Mouse (Mus musculus) erythroblast, embryonic 14.5 days (primary cell): ENCODE results near the gene Bgn. TPM values are rescaled to one million over a fixed set of nuclear protein-coding genes. Genes with fewer than 3 reads are reported as not detected.
"Not testable (repeated sequence)": the region's sequence is repeated elsewhere in the genome, so short reads cannot be mapped to it uniquely, and the experiment has no call there.

Source experiments
- H3K27me3 ChIP-seq: 2 replicates; pipeline ENCODE4 v1.6.1; 2012; ENCODE audit warnings: inconsistent platforms; ENCODE audit not compliant: control insufficient read depth
- H3K36me3 ChIP-seq: 2 replicates; pipeline ENCODE4 v1.6.1; 2012; ENCODE audit warnings: mild to moderate bottlenecking, inconsistent platforms; ENCODE audit not compliant: control insufficient read depth
- H3K4me1 ChIP-seq: 2 replicates; pipeline ENCODE4 v1.6.1; 2012; ENCODE audit warnings: inconsistent platforms; ENCODE audit not compliant: control insufficient read depth
- H3K4me3 ChIP-seq: replicated peaks from 2 replicates; pipeline ENCODE3; 2012; ENCODE audit warnings: moderate library complexity, mild to moderate bottlenecking, inconsistent platforms
- H3K9me3 ChIP-seq: 2 replicates; pipeline ENCODE4 v1.6.1; 2012; ENCODE audit warnings: low read length, inconsistent platforms, mixed read lengths; ENCODE audit not compliant: control insufficient read depth
- GATA1 ChIP-seq: IDR thresholded peaks from 2 replicates; pipeline ENCODE4 v1.6.1; 2012; ENCODE audit warnings: low read length, inconsistent platforms, mixed read lengths
- TAL1 ChIP-seq: IDR thresholded peaks from 3 replicates; pipeline ENCODE4 v1.6.1; 2012; ENCODE audit warnings: low read length, inconsistent platforms, mixed read lengths
- polyA plus RNA-seq: library from polyadenylated mRNA; stranded (reverse); fragments of >175 nt; gene quantifications from 2 replicates; pipeline ENCODE4 v1.2.3, GENCODE M21; 2012

Gene Bgn
- polyA plus RNA-seq, 1 experiment, result 0.01 TPM

DNA sequence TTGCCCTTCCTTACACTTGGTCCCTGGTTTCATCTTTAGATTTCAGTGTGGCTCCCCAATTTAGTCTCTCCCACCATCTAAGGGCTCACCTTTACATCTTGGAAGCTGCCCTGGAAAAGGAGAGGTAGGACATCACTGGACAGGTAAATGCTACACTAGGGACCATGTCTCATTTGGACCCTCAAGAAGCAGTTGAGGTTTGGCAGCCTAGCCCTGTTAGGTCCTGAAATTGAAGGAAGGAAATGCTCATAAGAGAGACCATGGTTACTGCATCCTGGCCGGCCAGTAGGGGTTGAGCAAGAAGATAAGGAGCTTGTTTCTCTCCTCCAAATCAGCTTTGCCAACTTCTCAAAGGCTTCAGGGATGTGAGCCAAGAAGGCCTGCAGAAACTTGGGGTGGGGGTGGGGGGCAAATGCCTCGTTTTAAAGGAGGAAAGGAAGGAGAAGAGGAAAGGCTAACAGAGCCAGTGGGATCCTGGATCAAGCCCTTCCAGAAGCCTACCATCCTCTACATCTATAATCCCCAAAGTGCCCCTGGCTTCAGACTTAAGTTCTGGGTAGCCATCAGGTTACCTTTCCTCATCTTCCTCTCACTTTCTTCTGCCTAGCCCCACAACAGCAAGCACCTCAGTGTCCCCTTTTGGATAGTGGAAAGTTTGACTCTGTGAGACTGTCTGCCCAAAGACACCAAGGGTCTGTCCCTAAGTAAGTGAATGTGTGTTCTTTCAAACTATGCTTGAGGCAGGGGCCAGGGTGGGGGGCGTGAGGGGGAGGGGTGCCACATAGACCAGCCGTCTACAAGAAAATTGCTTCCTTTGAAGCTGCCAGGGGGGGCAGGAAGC is 539 bp upstream of the Bgn start:
- peaks cover 44% of the 10 kb centered on the region for H3K27me3 ChIP-seq

DNA sequence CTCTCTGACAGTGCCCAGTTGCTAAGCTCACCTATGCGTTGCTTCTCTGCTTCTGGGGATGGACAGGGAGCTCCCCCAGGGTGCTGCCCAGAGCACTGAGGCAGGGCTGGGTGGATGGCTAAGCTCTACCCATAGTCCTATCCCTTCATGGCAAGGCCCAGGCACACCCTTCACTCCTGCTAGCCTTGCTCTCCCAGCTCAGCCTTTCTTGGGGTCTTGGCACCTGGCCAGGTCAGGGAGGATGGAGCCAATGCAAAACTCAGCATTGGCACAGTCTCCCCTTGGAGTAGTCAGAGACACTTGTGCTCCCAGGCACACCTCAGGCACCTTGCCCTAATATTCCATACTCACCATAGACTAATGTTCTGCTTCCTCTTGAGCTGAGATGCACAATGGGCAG is 674 bp downstream of the Bgn start:
- TF ChIP-seq TAL1 (no peak), GATA1 (no peak)
- H3K4me1 ChIP-seq, result no peaks in the 10 kb centered on the region
- H3K9me3 ChIP-seq, result no peaks in the 10 kb centered on the region
- H3K4me3 ChIP-seq, result no peak overlapping the region
- peaks cover 48% of the 10 kb centered on the region for H3K27me3 ChIP-seq
- no peaks in the 10 kb centered on the region for H3K36me3 ChIP-seq

More for the DNA sequence above, 539 bp upstream of the Bgn start:
- Histone ChIP-seq H3K4me1 (no peaks in the 10 kb centered on the region), H3K4me3 (no peak overlapping the region), H3K9me3 (no peaks in the 10 kb centered on the region), H3K36me3 (no peaks in the 10 kb centered on the region)
- TF ChIP-seq GATA1 (no peak), TAL1 (no peak)

DNA sequence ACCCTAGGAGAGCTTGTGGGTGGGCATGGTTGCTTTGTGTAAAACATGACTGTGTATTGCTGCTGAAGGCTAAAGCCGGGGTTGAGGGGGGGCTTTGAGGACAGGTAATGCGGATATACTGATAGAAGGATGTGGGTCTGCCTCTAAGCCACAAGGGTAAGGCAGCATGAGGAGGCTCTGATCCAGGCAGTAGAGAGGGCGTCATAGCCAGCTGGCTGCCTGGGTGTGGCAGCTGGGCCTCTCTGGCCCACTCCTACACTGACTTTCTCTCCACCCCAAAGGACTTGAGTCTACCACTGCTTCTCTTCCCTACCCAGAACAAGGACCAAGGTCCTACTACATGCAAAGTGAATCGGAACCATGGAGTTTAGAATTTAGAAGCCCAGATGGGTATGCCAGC is 1.5 kb downstream of the Bgn start:
- peaks cover 48% of the 10 kb centered on the region for H3K27me3 ChIP-seq

DNA sequence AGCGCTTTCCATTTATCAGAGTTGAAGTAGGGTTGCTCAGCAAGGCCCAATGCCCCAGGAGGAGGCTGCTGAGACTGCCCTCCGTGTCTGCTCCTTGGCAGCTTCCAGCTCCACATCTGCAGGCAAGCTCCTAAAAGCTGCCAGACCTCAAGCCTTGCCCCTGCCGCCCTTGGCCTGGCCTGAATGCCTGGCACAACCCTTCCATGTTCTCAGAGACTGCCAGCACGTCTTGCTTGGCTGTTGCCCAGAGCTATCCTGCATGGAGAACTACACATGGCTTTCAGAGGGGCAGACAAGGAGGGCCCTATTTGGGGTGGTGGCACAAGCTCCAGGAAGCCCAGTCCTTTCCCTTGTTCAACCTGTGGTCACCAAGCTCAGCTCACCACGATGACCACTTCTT is 3.5 kb downstream of the Bgn start:
- no peaks in the 10 kb centered on the region for H3K36me3 ChIP-seq
- peaks cover 37% of the 10 kb centered on the region for H3K27me3 ChIP-seq
- H3K4me3 ChIP-seq, result no peak overlapping the region
- H3K9me3 ChIP-seq, result no peaks in the 10 kb centered on the region
- TF ChIP-seq TAL1 (no peak), GATA1 (no peak)
- H3K4me1 ChIP-seq, result no peaks in the 10 kb centered on the region

More for the DNA sequence above, 1.5 kb downstream of the Bgn start:
- Histone ChIP-seq H3K9me3 (no peaks in the 10 kb centered on the region), H3K4me3 (no peak overlapping the region), H3K4me1 (no peaks in the 10 kb centered on the region), H3K36me3 (no peaks in the 10 kb centered on the region)
- TF ChIP-seq GATA1, result no peak
- no peak for TF ChIP-seq TAL1

DNA sequence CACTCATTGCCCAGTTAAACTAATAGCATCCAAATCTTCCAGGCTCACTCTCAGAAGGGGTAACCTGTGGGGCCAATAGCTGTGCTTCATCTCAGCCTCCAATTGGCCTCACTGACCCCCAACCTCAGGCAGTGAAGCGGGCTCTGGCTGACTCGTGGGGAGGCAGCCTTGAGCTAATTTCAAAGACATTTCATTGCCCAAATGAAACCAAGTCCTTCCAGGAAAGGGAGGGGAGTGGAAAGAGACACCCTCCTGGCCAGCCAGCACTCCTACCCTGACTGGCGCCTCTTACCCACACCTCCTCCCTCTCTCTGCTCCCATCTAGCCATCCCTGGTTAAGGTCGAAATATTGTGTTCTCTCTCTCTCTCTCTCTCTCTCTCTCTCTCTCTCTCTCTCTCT is 6.8 kb downstream of the Bgn start:
- H3K27me3 ChIP-seq, result peaks cover 16% of the 10 kb centered on the region
- H3K4me3 ChIP-seq, result no peak overlapping the region
- no peaks in the 10 kb centered on the region for H3K9me3 ChIP-seq
- TF ChIP-seq GATA1, result no peak
- TF ChIP-seq TAL1, result no peak
- H3K36me3 ChIP-seq, result no peaks in the 10 kb centered on the region
- H3K4me1 ChIP-seq, result no peaks in the 10 kb centered on the region

DNA sequence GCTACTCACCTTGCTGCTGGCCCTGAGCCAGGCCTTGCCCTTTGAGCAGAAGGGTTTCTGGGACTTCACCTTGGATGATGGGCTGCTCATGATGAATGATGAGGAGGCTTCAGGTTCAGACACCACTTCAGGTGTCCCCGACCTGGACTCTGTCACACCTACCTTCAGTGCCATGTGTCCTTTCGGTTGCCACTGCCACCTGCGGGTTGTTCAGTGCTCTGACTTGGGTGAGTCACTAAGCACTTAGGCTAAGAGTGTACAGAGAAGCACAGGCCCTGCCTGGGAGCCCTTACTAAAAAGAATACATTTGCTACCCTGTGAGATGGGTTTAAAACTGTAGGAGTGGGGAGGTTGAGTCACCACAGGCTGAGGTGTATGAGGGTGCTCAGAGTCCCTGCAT is 7.4 kb downstream of the Bgn start:
- no peaks in the 10 kb centered on the region for H3K4me1 ChIP-seq
- H3K27me3 ChIP-seq, result peaks cover 16% of the 10 kb centered on the region
- no peaks in the 10 kb centered on the region for H3K9me3 ChIP-seq
- H3K4me3 ChIP-seq, result no peak overlapping the region
- no peaks in the 10 kb centered on the region for H3K36me3 ChIP-seq
- TF ChIP-seq TAL1 (no peak), GATA1 (no peak)

DNA sequence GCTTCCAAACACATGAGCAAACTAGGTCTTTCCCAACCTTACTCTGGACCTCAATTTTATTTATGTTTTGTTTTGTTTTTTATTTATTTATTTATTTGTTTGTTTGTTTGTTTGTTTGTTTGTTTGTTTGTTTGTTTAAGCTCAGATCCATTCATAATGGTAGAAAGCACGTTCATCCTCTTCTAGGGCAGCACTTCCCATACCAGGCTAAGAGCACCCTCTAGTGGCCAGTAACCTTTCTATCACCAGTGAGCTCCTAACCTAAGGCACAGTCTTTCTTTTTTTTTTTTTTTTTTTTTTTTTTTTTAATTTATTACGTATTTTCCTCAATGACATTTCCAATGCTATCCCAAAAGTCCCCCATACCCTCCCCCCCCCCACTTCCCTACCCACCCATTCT is 10.2 kb downstream of the Bgn start:
- H3K36me3 ChIP-seq, H3K4me1 ChIP-seq, H3K9me3 ChIP-seq, H3K27me3 ChIP-seq, H3K4me3 ChIP-seq: not testable (repeated sequence)

DNA sequence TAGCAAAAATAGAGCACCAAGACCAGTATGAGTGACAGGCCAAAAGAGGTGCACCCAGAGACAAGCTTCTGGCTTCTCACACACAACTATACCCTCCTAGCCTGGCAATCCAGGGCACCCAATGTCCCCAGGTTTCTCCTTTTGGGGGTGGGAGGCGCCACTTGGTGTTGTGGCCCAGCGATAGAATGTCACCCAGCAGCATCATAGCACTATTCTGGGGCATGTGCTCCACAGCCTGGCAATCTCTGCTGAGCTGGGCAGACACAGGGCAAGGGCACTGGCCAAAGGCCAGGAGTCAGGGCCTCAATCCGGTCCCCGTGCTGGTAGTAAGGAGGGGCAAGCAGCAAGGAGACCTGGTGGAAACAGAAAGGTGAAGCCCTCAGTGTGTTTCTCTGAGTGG is 13.3 kb downstream of the Bgn start:
- Histone ChIP-seq H3K27me3 (peaks cover 6% of the 10 kb centered on the region; the same call in 1 of the 2 replicates), H3K4me1 (no peaks in the 10 kb centered on the region), H3K9me3 (no peaks in the 10 kb centered on the region), H3K4me3 (no peak overlapping the region), H3K36me3 (no peaks in the 10 kb centered on the region)
- TF ChIP-seq TAL1 (no peak), GATA1 (no peak)

DNA sequence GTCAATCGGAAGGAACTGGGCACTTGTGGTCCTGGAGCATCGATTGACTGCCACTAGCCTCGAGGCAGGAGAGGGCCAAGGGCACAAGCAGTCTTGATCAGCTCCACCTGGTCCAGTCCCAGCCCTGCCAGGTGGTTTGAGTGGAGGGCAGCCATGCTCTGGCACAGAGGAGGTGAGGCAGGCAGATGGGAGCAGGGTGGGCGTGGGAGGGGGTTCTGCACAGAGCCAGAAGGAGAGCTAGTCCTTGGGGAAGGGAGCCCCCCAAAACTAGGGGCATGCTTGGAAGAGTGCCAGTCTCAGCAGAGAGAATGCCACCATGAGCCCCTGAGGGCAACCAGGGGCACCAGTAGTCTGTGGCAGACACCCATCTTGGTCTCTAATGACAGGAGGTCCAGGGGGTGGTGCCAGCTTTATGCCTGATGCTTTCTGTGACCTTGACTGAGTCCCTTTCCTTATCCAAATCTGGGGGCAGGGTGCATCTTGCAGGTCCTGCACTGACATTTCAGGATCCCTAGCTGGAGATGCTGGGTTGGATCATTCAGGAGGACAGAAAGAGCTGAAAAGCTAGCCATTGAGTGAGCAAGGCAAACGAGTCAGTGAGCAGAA is 21.8 kb downstream of the Bgn start:
- Histone ChIP-seq H3K9me3 (peaks cover 7% of the 10 kb centered on the region; the same call in 1 of the 2 replicates), H3K27me3 (peaks cover 38% of the 10 kb centered on the region), H3K36me3 (no peaks in the 10 kb centered on the region), H3K4me1 (no peaks in the 10 kb centered on the region), H3K4me3 (no peak overlapping the region)
- no peak for TF ChIP-seq TAL1
- TF ChIP-seq GATA1, result no peak
